ENCODE assay signal across 8 mouse cellular contexts in genomic region chr5:100673745-100674486, GRCm38 (mm10). TPM values are rescaled to one million over a fixed set of nuclear protein-coding genes. Genes with fewer than 3 reads are reported as not detected.
A peak's percentile ranks its signal among the peaks of the same experiment; 100 is the strongest.
DNase-seq lines count a peak whose midpoint lies in the region; ATAC-seq lines count a peak whose summit lies in the region.

No protein-coding gene starts in this region.

- ATAC-seq in intestine, embryonic 14.5 days (replicated peaks; ENCODE audit: low FRiP score, low TSS enrichment, low read depth): peak; percentile 93

- H3K27me3 ChIP-seq in intestine, embryonic 14.5 days (replicated peaks; ENCODE audit: control insufficient read depth, insufficient read depth, low read length): no peaks in the 10 kb centered on the region

- H3K27ac ChIP-seq in intestine, embryonic 14.5 days (ENCODE audit: low read depth): peak overlapping the region; percentile 75

- peak overlapping the region; percentile 84 for H3K9ac ChIP-seq in intestine, embryonic 14.5 days (ENCODE audit: low read length)

- peaks cover 8% of the 10 kb centered on the region for H3K36me3 ChIP-seq in intestine, embryonic 14.5 days (ENCODE audit: control insufficient read depth, insufficient read depth, low read length)

- peak; percentile 93 to 94 for DNase-seq in adrenal gland, adult 18-20 months (ENCODE audit: low spot score in 2 of 2)
- peak; percentile 90 for DNase-seq in embryo, embryonic 10.5 days (ENCODE audit: low spot score)
- peak; percentile 91 for DNase-seq in gastrocnemius, postnatal 14 days
- DNase-seq in intestine, embryonic 14.5 days (ENCODE audit: low spot score): peak; percentile 94
- peak; percentile 88 for DNase-seq in left cerebral cortex, postnatal 25 days (ENCODE audit: low spot score in 2 of 2)
- peak; percentile 89 for DNase-seq in mesoderm, embryonic 11.5 days (ENCODE audit: low read depth, low spot score)
- DNase-seq in right cerebral cortex, postnatal 25 days: peak; percentile 90
- DNase-seq in urinary bladder, postnatal 36 days (ENCODE audit: low spot score in 2 of 2): peak; percentile 86 to 89

- peak overlapping the region; percentile 82 for H3K4me3 ChIP-seq in intestine, embryonic 14.5 days (ENCODE audit: low read depth, low read length)

- peak overlapping the region; percentile 87 for H3K4me2 ChIP-seq in intestine, embryonic 14.5 days (ENCODE audit: low read length)

- intact Hi-C loops in gastrocnemius, postnatal 14 days (cut with DNase I; ENCODE audit: low total_unique reads): loop anchor here (10.0 kb wide), 1 partner anchor 241 kb away; no protein-coding TSS in a partner anchor
- intact Hi-C loops in left cerebral cortex, postnatal 25 days (cut with DNase I): loop anchor here (2.0 kb wide), 1 partner anchor 125 kb away; the partner anchor contains the start of genes Helq and Mrps18c

- H3K9me3 ChIP-seq in intestine, embryonic 14.5 days (ENCODE audit: control insufficient read depth, low read length): no peaks in the 10 kb centered on the region

- WGBS in intestine, embryonic 14.5 days: under 1% methylated on average over 68 of the region's 71 CpGs

- peaks cover 16% of the 10 kb centered on the region for H3K4me1 ChIP-seq in intestine, embryonic 14.5 days (replicated peaks; ENCODE audit: control insufficient read depth, insufficient read depth, low read length)

RNA-seq across cellular contexts. Expression of gene Coq2, which starts 1.0 kb away (rescaled TPM):
- total RNA-seq in adrenal gland, adult 18-20 months (2021): 10 to 100 TPM; 69.5 to 71.5 TPM
- total RNA-seq in gastrocnemius, postnatal 14 days (2021): 10 to 100 TPM; 39.8 to 41.0 TPM
- polyA plus RNA-seq in intestine, embryonic 14.5 days (2014; fragmentation: Nextera tagmentation; extraction: Ambion mirVana): 78.7 and 82.5 TPM in 2 replicates
- total RNA-seq in left cerebral cortex, postnatal 25 days (2021): 10 to 100 TPM; 68.8 to 69.7 TPM

RNA-seq across cellular contexts. Expression of gene Hpse, which starts 45.6 kb away (rescaled TPM):
- 1 to 10 TPM in 1 of 2 experiments, under 1 TPM in 1; 0.66 to 1.5 TPM for total RNA-seq in adrenal gland, adult 18-20 months (2021)
- total RNA-seq in gastrocnemius, postnatal 14 days (2021): under 1 TPM; 0.51 to 0.88 TPM
- polyA plus RNA-seq in intestine, embryonic 14.5 days (2014; fragmentation: Nextera tagmentation; extraction: Ambion mirVana): 2.9 and 3.7 TPM in 2 replicates
- 1 to 10 TPM; 1.6 to 1.8 TPM for total RNA-seq in left cerebral cortex, postnatal 25 days (2021)

Comparison
In these comparisons a context has a peak if more than half of its experiments do, and no peak if none do; other contexts are left out.
1. Peak in every context shown above with its lines: DNase-seq, ATAC-seq, H3K4me3 ChIP-seq and H3K27ac ChIP-seq.